Mouse (Mus musculus) hindbrain, embryonic 11.5 days (tissue): ENCODE data around the gene Shisa2. TPM values are rescaled to one million over a fixed set of nuclear protein-coding genes. Genes with fewer than 3 reads are reported as not detected.
A peak's percentile ranks its signal among the peaks of the same experiment; 100 is the strongest.

Source experiments
- ATAC-seq: fragments of 200-750 bp; cut with Nextera tagmentation; 2 replicates; pipeline ENCODE4 v1.8.0; 2017; ENCODE audit warnings: mild to moderate bottlenecking, moderate TSS enrichment, moderate library complexity; ENCODE audit not compliant: low FRiP score
- DNase-seq: peaks from one replicate; pipeline ENCODE4 v3.0.0-alpha.2; 2015; ENCODE audit warnings: low spot score
- H3K27ac ChIP-seq: fragments of 300-500 bp; sonication (generic); 2 replicates; pipeline ENCODE4 v1.5.1; 2014; ENCODE audit warnings: mild to moderate bottlenecking, low read depth, low read length
- H3K27me3 ChIP-seq: fragments of 300-500 bp; sonication (generic); 2 replicates; pipeline ENCODE4 v1.6.1; 2014; ENCODE audit warnings: mild to moderate bottlenecking, low read length, moderate library complexity, mixed read lengths; ENCODE audit not compliant: control insufficient read depth, insufficient read depth
- H3K36me3 ChIP-seq: fragments of 300-500 bp; sonication (generic); 2 replicates; pipeline ENCODE4 v1.6.1; 2014; ENCODE audit warnings: mild to moderate bottlenecking, low read length, moderate library complexity, mixed read lengths; ENCODE audit not compliant: control insufficient read depth, insufficient read depth
- H3K4me1 ChIP-seq: fragments of 300-500 bp; sonication (generic); replicated peaks from 2 replicates; pipeline ENCODE4 v1.6.1; 2014; ENCODE audit warnings: low read length, mixed read lengths; ENCODE audit not compliant: control insufficient read depth, insufficient read depth
- H3K4me2 ChIP-seq: fragments of 300-500 bp; sonication (generic); replicated peaks from 2 replicates; pipeline ENCODE4 v1.6.1; 2014; ENCODE audit warnings: mild to moderate bottlenecking, low read depth, low read length
- H3K4me3 ChIP-seq: fragments of 300-500 bp; sonication (generic); 2 replicates; pipeline ENCODE4 v1.5.1; 2014; ENCODE audit warnings: low read depth, low read length
- H3K9ac ChIP-seq: fragments of 300-500 bp; sonication (generic); 2 replicates; pipeline ENCODE4 v1.6.1; 2014; ENCODE audit warnings: low read depth, low read length
- H3K9me3 ChIP-seq: fragments of 300-500 bp; sonication (generic); 2 replicates; pipeline ENCODE4 v1.6.1; 2016; ENCODE audit warnings: low read length; ENCODE audit not compliant: control insufficient read depth
- WGBS: fragments of 180-500 bp; shearing (Covaris S2); extraction: QIAGEN DNeasy Blood & Tissue Kit; methylation state at CpG from one replicate; pipeline ENCODE4 v1.1.7; 2014; 5-methylcytosine and 5-hydroxymethylcytosine counted together
- polyA plus RNA-seq: library from polyadenylated mRNA; unstranded; fragments of >200 nt; fragmentation: Nextera tagmentation; extraction: Ambion mirVana; gene quantifications from 2 replicates; pipeline ENCODE4 v1.2.1, GENCODE M21; 2014

Shisa2 gene
- polyA plus RNA-seq, result 14.0 and 15.7 TPM in 2 replicates

DNA sequence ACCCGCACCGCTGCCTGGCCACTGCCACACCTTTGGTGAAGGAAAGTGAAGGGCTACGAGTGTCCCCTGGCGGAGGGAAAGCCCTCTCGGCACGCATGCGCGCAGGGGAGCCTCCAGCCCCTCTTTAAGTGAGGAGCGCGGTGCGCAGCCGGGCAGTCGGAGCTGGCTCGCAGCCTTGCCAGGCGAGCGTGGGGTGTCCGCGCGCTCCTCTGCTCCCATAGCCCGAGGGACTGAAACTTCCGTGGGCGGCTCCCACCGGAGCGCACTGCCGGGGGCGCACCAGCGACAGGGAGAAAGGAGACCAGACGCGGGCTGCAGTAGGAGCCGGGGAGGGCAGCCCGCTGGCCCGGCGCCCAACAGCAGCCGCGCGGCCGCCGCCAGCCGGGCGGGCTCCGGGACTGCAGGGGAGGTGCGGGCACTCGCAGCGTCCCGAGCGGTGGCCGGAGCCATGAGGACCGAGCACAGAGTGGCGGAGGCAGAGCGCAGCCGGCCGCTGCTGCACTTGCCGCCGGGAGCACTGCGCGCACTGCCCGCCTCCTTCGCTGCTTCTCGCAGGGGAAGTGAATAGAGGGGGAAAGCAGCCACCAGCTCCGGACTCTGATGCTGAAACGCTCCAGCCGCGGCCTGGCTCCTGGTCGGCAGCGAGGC lies at the start of gene Shisa2:
Shisa2 (plus strand) TSS at position 151 of the 648 bp plus-strand sequence.
- H3K36me3 ChIP-seq, result no peaks in the 10 kb centered on the region
- H3K9ac ChIP-seq, result peak within 1 kb of the TSS; percentile 71
- H3K4me3 ChIP-seq, result peak within 1 kb of the TSS; percentile 62
- no peaks in the 10 kb centered on the region for H3K9me3 ChIP-seq
- DNase-seq (peak; percentile 91), ATAC-seq (peak; percentile 91)
- H3K4me1 ChIP-seq, result no peaks in the 10 kb centered on the region; the same call in 1 of the 2 replicates
- under 1% methylated on average over 63 of the region's 65 CpGs for WGBS
- H3K27me3 ChIP-seq, result peaks cover 10% of the 10 kb centered on the region; the same call in 1 of the 2 replicates
- peak within 1 kb of the TSS; percentile 77 for H3K27ac ChIP-seq
- H3K4me2 ChIP-seq, result peak within 1 kb of the TSS; percentile 79

DNA sequence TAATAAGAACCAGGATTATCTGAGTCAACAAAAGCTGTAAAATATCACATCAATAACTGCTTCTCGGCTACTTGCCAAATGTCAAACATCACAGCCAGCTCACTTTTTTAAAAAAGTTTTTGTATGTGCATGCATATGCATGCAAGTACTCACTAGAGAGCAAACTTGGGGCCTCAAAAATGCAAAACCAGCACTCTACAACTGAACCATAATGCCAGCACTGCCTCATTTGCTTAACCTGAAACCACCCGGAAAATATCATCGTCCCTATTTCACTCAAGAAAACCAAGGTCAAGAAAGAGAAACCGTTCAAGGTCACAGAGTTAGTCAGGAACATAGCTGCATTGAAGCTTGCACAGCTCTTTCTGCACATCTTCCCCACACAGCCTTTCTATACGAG lies 48.7 kb upstream of the Shisa2 start:
- Histone ChIP-seq H3K4me1 (no peaks in the 10 kb centered on the region), H3K27ac (no peak overlapping the region), H3K4me2 (no peak overlapping the region), H3K9ac (no peak overlapping the region), H3K4me3 (no peak overlapping the region), H3K36me3 (no peaks in the 10 kb centered on the region), H3K9me3 (no peaks in the 10 kb centered on the region), H3K27me3 (no peaks in the 10 kb centered on the region)
- DNase-seq, result no peak
- ATAC-seq, result no peak
- 94% methylated on average over 5 of the region's 5 CpGs for WGBS

DNA sequence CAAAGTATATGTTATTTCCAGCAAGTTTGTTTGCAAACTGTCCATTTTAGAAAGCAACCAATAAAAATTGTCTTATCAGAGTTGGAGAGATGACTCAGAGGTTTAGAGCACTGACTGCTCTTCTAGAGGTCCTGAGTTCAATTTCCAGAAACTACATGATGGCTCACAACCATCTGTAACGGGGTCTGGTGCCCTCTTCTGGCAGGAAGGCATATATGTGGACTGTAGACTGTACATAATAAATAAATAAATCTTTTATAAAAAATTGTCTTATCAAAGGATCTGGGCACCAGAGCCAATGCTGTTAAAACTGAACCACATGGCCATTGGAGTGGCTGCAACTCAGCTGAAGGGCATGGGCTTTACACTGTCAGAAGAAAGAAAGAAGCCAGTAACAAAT lies 34.5 kb upstream of the Shisa2 start:
- H3K27me3 ChIP-seq, result no peaks in the 10 kb centered on the region
- DNase-seq (no peak), ATAC-seq (no peak)
- WGBS, result 74% methylated on average over 1 of the region's 1 CpGs
- H3K27ac ChIP-seq, result no peak overlapping the region
- no peak overlapping the region for H3K4me2 ChIP-seq
- H3K4me3 ChIP-seq, result no peak overlapping the region
- H3K9me3 ChIP-seq, result no peaks in the 10 kb centered on the region
- no peak overlapping the region for H3K9ac ChIP-seq
- no peaks in the 10 kb centered on the region for H3K4me1 ChIP-seq
- H3K36me3 ChIP-seq, result peaks cover 5% of the 10 kb centered on the region; the same call in 1 of the 2 replicates

DNA sequence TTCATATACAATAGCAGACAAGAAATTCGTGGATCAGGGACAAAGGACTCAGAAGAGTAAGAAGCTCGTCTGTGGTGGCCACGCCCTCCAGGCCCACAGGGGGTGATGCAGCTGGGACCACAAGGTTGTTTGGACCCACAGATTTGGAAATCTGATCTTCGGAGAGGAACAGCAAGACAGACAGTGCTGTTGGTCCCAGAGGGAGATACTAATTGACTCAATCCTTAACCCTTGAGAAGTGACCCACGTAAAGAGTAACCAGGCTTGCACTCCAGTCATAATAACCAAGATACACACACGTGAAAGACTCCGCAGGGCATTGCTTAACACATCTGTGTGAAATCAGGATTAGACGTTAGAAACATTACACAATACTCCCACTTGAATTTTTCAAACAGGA lies 33.2 kb upstream of the Shisa2 start:
- Histone ChIP-seq H3K9ac (no peak overlapping the region), H3K4me2 (no peak overlapping the region), H3K4me1 (no peaks in the 10 kb centered on the region), H3K27me3 (no peaks in the 10 kb centered on the region), H3K36me3 (0 out of 2 replicates have a peak, but pooled peaks cover 5% of the 10 kb centered on the region), H3K27ac (no peak overlapping the region), H3K4me3 (no peak overlapping the region), H3K9me3 (no peaks in the 10 kb centered on the region)
- DNase-seq, result no peak
- ATAC-seq, result no peak
- WGBS, result 66% methylated on average over 8 of the region's 8 CpGs

DNA sequence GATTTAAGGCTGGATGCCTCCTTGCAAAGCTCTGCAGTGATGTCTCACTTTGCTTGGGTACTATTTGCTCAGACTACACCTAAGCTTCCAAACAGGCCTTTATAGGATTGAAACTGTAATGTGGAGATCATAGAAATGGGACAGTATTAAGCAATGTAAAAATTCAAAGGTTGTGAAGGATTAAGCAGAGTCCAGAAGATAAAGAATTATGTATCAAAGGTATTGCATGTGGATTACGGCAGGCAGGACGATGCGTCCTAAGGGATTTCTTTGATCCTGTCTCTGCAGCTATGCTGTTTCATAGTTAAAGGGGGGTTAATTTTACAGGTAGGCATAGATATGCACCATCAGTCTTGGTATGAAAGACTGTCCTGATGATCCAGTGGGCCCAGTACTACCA lies 32.5 kb upstream of the Shisa2 start:
- H3K4me3 ChIP-seq, result no peak overlapping the region
- no peak overlapping the region for H3K9ac ChIP-seq
- DNase-seq (no peak), ATAC-seq (no peak)
- no peak overlapping the region for H3K4me2 ChIP-seq
- no peaks in the 10 kb centered on the region for H3K9me3 ChIP-seq
- H3K36me3 ChIP-seq, result 0 out of 2 replicates have a peak, but pooled peaks cover 5% of the 10 kb centered on the region
- H3K4me1 ChIP-seq, result 0 out of 2 replicates have a peak, but pooled peaks cover 2% of the 10 kb centered on the region
- no peaks in the 10 kb centered on the region for H3K27me3 ChIP-seq
- no peak overlapping the region for H3K27ac ChIP-seq
- WGBS, result 97% methylated on average over 3 of the region's 3 CpGs

DNA sequence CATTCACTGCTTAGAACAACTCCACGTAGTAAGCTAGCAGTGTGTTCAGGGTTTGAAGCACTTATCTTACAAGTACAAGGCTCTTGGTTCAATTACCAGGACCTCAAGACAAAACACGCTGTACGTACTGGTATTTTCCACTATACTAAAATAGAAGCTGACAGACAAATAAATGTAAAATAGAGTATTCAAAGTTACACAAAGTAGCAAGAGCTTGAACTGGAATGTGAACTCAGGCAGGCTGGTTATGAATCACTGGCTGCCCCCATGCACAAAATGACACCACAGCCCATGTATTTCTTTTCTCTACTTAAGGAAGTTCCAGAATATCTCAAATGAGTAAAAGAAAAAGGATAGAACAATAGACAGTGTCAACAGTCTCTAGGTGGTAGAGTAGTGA lies 30.1 kb upstream of the Shisa2 start:
- 96% methylated on average over 3 of the region's 3 CpGs for WGBS
- Histone ChIP-seq H3K27me3 (no peaks in the 10 kb centered on the region), H3K4me3 (no peak overlapping the region), H3K4me1 (0 out of 2 replicates have a peak, but pooled peaks cover 2% of the 10 kb centered on the region), H3K9me3 (no peaks in the 10 kb centered on the region), H3K4me2 (no peak overlapping the region), H3K27ac (no peak overlapping the region), H3K36me3 (no peaks in the 10 kb centered on the region), H3K9ac (no peak overlapping the region)
- no peak for DNase-seq
- no peak for ATAC-seq

DNA sequence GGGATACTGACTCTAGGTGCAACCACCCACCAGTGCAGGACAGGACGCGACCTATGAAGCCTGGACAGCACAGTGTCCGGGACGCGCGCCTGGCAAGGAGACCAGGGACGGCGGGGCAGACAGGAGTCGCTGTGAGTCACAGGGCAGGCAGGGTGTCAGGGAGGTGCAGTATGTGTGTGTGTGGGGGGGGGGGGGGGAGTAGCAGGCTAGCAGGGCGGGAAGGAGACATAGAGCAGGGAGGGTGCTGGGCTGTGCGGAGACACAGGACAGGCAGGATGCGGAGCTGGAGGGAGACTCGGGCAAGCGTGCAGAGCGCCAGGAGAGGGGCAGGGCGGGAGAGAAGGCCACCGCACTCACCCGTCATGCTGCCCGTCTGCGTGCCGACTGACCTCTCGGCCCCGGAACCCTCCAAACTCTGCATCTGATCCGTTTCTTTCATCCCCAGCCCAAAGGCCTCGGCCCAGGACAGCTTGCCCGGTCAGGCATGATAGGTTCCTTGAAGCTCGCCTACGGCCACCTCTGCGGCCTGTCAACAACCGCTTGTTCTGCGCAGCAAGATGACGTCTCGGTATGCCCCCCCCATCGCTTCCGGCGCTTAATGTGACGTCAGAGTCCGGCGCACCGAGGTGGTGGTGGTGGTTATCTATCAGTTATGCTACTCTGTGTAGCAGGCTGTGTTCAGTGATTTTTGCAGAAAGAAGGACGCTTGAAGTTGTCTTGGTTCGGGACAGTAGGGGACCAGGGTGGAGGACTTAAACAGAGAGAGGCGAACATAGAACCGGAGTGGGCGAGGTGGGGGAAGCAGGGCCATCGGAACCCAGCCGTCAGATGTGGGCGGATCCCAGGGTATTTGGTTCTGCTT lies 27.5 kb upstream of the Shisa2 start, which contains the start of gene Cdadc1:
Cdadc1 (minus strand) TSS at position 562 of the 862 bp plus-strand sequence.
- Histone ChIP-seq H3K4me3 (peak within 1 kb of the TSS; percentile 89), H3K27ac (peak within 1 kb of the TSS; percentile 51), H3K9ac (peak within 1 kb of the TSS; percentile 76), H3K9me3 (no peaks in the 10 kb centered on the region), H3K4me2 (peak within 1 kb of the TSS; percentile 96), H3K36me3 (no peaks in the 10 kb centered on the region), H3K4me1 (0 out of 2 replicates have a peak, but pooled peaks cover 2% of the 10 kb centered on the region), H3K27me3 (no peaks in the 10 kb centered on the region)
- DNase-seq, result peak; percentile 98
- WGBS, result under 1% methylated on average over 46 of the region's 48 CpGs
- peak; percentile 91 for ATAC-seq

DNA sequence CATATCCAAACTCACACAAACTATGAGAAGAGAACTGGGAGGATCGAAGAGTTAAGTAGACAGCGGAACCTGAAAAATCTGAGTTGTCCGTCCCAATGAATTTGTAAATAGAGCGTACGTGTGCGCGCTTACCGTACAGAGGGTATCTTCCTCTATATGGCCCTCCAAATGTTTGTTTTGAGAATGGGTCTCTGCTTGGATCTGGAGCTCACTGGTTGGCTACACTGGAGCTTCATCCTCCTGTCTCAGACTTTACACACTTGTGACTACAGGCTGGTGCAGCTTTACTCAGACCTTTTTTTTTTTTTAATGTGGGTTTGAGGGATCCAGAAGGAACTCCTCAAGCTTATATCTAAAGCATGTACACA lies 26.9 kb upstream of the Shisa2 start:
- Histone ChIP-seq H3K9ac (peak overlapping the region; percentile 76), H3K9me3 (no peaks in the 10 kb centered on the region), H3K27me3 (no peaks in the 10 kb centered on the region), H3K27ac (no peak overlapping the region), H3K36me3 (no peaks in the 10 kb centered on the region), H3K4me2 (peak overlapping the region; percentile 37), H3K4me3 (peak overlapping the region; percentile 89), H3K4me1 (0 out of 2 replicates have a peak, but pooled peaks cover 2% of the 10 kb centered on the region)
- 5% methylated on average over 8 of the region's 8 CpGs for WGBS
- ATAC-seq (peak; percentile 67), DNase-seq (no peak)
